Mouse (Mus musculus): ENCODE results near the gene Krtap8-1. TPM values are rescaled to one million over a fixed set of nuclear protein-coding genes. Genes with fewer than 3 reads are reported as not detected.

The Krtap8-1 gene
- polyA plus RNA-seq, 1 experiment from 2014 or later, result not detected

- Histone ChIP-seq H3K27me3 (replicated peaks; ENCODE audit: insufficient read depth, low read length) (no peaks in the 10 kb centered on the region), H3K27ac (ENCODE audit: low read length) (no peak overlapping the region), H3K4me2 (replicated peaks; ENCODE audit: low read depth, low read length) (no peak overlapping the region), H3K36me3 (ENCODE audit: insufficient read depth, low read length) (no peaks in the 10 kb centered on the region), H3K4me3 (ENCODE audit: low read depth, low read length) (no peak overlapping the region), H3K4me1 (ENCODE audit: insufficient read depth, low read depth, low read length) (no peaks in the 10 kb centered on the region), H3K9ac (replicated peaks; ENCODE audit: low read depth) (no peak overlapping the region), H3K9me3 (ENCODE audit: low read length) (no peaks in the 10 kb centered on the region)
- TF ChIP-seq EP300 (IDR thresholded peaks at IDR 0.05), result no peak
- TF ChIP-seq CTCF (IDR thresholded peaks at IDR 0.05), result no peak
- WGBS, result 76% methylated on average over 6 of the region's 6 CpGs
- no peak for DNase-seq (ENCODE audit: low spot score)
- ATAC-seq, result no peak
Measured at GRCm38 (mm10) chr16:89520091-89520490, 32.3 kb upstream of the Krtap8-1 start.

DNA sequence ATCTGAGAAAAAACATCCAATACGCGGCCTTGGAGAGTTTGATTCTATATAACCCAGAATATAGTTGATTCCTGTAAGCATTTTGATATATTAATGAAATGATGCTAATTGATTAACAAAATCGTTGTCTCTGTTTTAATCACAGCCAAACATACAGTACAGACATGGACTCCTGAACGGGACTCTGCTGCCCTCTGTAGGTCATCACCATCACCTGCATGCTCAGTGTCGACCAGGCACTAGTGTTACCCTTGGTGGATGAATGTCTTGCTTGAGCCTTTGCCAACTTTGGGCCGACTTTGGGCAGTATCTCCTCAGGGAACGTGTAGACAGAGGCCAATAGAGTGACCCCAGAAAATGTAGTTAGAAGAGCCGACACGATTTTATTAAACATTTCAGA is 29.9 kb upstream of the Krtap8-1 start:
- Histone ChIP-seq H3K27me3 (replicated peaks; ENCODE audit: insufficient read depth, low read length) (no peaks in the 10 kb centered on the region), H3K4me3 (ENCODE audit: low read depth, low read length) (no peak overlapping the region), H3K9me3 (ENCODE audit: low read length) (no peaks in the 10 kb centered on the region), H3K4me2 (replicated peaks; ENCODE audit: low read depth, low read length) (no peak overlapping the region), H3K36me3 (ENCODE audit: insufficient read depth, low read length) (no peaks in the 10 kb centered on the region), H3K27ac (ENCODE audit: low read length) (no peak overlapping the region), H3K4me1 (ENCODE audit: insufficient read depth, low read depth, low read length) (no peaks in the 10 kb centered on the region), H3K9ac (replicated peaks; ENCODE audit: low read depth) (no peak overlapping the region)
- no peak for DNase-seq (ENCODE audit: low spot score)
- no peak for ATAC-seq
- WGBS, result 44% methylated on average over 9 of the region's 9 CpGs
- TF ChIP-seq CTCF (IDR thresholded peaks at IDR 0.05) (peak; percentile 66), EP300 (IDR thresholded peaks at IDR 0.05) (no peak)

DNA sequence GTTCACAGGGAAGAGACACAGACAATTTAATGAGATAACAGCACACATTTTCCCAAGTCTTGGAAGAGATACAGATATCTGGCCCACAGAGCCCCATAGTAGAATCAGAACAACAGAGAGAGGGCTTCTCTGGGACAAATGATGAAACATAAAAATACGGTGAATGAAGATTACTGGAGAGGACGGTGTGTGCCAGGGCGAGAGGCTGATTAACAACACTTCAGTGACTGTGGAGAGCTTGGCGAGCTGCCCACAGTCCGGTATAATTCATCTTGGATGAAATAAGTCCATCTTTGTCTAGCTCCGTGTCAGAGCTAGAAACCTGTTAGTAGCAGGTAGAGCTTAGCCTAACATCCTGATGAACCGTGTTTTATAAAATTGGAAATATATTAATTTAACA is 25.7 kb upstream of the Krtap8-1 start:
- no peaks in the 10 kb centered on the region for H3K4me1 ChIP-seq (ENCODE audit: insufficient read depth, low read depth, low read length)
- H3K27ac ChIP-seq (ENCODE audit: low read length), result no peak overlapping the region
- no peaks in the 10 kb centered on the region for H3K36me3 ChIP-seq (ENCODE audit: insufficient read depth, low read length)
- 50% methylated on average over 7 of the region's 7 CpGs for WGBS
- H3K9me3 ChIP-seq (ENCODE audit: low read length), result no peaks in the 10 kb centered on the region
- no peak for TF ChIP-seq EP300 (IDR thresholded peaks at IDR 0.05)
- TF ChIP-seq CTCF (IDR thresholded peaks at IDR 0.05), result no peak
- ATAC-seq (no peak), DNase-seq (ENCODE audit: low spot score) (no peak)
- H3K9ac ChIP-seq (replicated peaks; ENCODE audit: low read depth), result no peak overlapping the region
- no peaks in the 10 kb centered on the region for H3K27me3 ChIP-seq (replicated peaks; ENCODE audit: insufficient read depth, low read length)
- no peak overlapping the region for H3K4me2 ChIP-seq (replicated peaks; ENCODE audit: low read depth, low read length)
- H3K4me3 ChIP-seq (ENCODE audit: low read depth, low read length), result no peak overlapping the region

DNA sequence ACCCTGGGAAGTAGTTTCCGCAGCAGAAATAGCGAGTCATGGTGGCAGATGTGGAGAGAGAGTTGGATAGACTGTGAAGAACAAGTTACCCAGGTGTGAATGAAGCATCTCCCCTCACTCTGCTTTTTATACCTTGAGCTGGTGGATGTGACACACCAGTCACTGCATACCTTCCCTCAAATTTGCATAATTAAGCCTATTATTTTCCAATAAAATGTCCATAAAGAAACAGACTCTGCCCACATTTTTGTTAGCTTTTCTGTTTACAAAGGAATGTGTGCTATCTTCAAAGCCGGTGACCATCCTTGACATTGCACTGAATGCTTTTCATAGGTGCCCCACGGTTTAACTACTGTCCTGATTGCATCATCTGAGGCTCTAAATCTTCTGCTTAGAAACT is 20.5 kb upstream of the Krtap8-1 start, which contains the start of gene Krtap7-1:
TSS of gene Krtap7-1 (minus strand) at position 101 of the 400 bp plus-strand sequence.
- no peak for ATAC-seq

DNA sequence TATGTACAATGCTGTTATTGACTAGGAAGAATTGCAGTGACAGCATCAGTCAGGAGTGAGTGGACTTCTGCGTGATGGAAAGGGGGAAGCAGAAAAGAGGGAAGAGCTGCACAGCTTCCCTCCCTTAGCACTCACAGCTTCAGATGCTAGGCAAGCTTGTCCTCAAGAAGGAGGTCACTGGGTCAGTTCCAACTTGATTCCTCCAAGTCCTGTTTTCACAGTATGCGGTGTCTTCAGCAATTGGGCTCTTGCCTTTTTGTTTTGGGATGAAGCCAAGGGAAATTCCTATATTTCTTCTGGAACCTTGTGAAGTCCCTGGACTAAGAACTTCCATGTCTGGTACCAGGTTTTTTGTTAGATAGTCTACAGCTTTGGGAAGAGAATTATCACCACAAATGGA is 15.8 kb upstream of the Krtap8-1 start:
- TF ChIP-seq CTCF (IDR thresholded peaks at IDR 0.05) (no peak), EP300 (IDR thresholded peaks at IDR 0.05) (no peak)
- DNase-seq (ENCODE audit: low spot score) (no peak), ATAC-seq (no peak)
- H3K9ac ChIP-seq (replicated peaks; ENCODE audit: low read depth), result no peak overlapping the region
- no peak overlapping the region for H3K27ac ChIP-seq (ENCODE audit: low read length)
- no peak overlapping the region for H3K4me3 ChIP-seq (ENCODE audit: low read depth, low read length)
- no peak overlapping the region for H3K4me2 ChIP-seq (replicated peaks; ENCODE audit: low read depth, low read length)
- no peaks in the 10 kb centered on the region for H3K36me3 ChIP-seq (ENCODE audit: insufficient read depth, low read length)
- no peaks in the 10 kb centered on the region for H3K9me3 ChIP-seq (ENCODE audit: low read length)
- no peaks in the 10 kb centered on the region for H3K4me1 ChIP-seq (ENCODE audit: insufficient read depth, low read depth, low read length)
- no peaks in the 10 kb centered on the region for H3K27me3 ChIP-seq (replicated peaks; ENCODE audit: insufficient read depth, low read length)
- WGBS, result 68% methylated on average over 2 of the region's 2 CpGs

More for the DNA sequence above, 20.5 kb upstream of the Krtap8-1 start, which contains the start of gene Krtap7-1:
- TF ChIP-seq EP300 (IDR thresholded peaks at IDR 0.05), result no peak
- no peak for TF ChIP-seq CTCF (IDR thresholded peaks at IDR 0.05)
- Histone ChIP-seq H3K27ac (ENCODE audit: low read length) (no peak within 1 kb of the TSS), H3K9me3 (ENCODE audit: low read length) (no peaks in the 10 kb centered on the region), H3K27me3 (replicated peaks; ENCODE audit: insufficient read depth, low read length) (no peaks in the 10 kb centered on the region), H3K36me3 (ENCODE audit: insufficient read depth, low read length) (no peaks in the 10 kb centered on the region), H3K4me2 (replicated peaks; ENCODE audit: low read depth, low read length) (no peak within 1 kb of the TSS), H3K4me3 (ENCODE audit: low read depth, low read length) (no peak within 1 kb of the TSS), H3K4me1 (ENCODE audit: insufficient read depth, low read depth, low read length) (no peaks in the 10 kb centered on the region), H3K9ac (replicated peaks; ENCODE audit: low read depth) (no peak within 1 kb of the TSS)
- DNase-seq (ENCODE audit: low spot score), result no peak
- WGBS, result 76% methylated on average over 4 of the region's 4 CpGs

- DNase-seq (ENCODE audit: low spot score) (no peak), ATAC-seq (no peak)
- no peak overlapping the region for H3K9ac ChIP-seq (replicated peaks; ENCODE audit: low read depth)
- 64% methylated on average over 5 of the region's 5 CpGs for WGBS
- no peak overlapping the region for H3K4me3 ChIP-seq (ENCODE audit: low read depth, low read length)
- no peaks in the 10 kb centered on the region for H3K36me3 ChIP-seq (ENCODE audit: insufficient read depth, low read length)
- H3K27ac ChIP-seq (ENCODE audit: low read length), result no peak overlapping the region
- no peaks in the 10 kb centered on the region for H3K9me3 ChIP-seq (ENCODE audit: low read length)
- H3K27me3 ChIP-seq (replicated peaks; ENCODE audit: insufficient read depth, low read length), result no peaks in the 10 kb centered on the region
- H3K4me2 ChIP-seq (replicated peaks; ENCODE audit: low read depth, low read length), result no peak overlapping the region
- no peaks in the 10 kb centered on the region for H3K4me1 ChIP-seq (ENCODE audit: insufficient read depth, low read depth, low read length)
- TF ChIP-seq EP300 (IDR thresholded peaks at IDR 0.05), result no peak
- TF ChIP-seq CTCF (IDR thresholded peaks at IDR 0.05), result no peak
Measured at GRCm38 (mm10) chr16:89501870-89502269, 14.1 kb upstream of the Krtap8-1 start.

DNA sequence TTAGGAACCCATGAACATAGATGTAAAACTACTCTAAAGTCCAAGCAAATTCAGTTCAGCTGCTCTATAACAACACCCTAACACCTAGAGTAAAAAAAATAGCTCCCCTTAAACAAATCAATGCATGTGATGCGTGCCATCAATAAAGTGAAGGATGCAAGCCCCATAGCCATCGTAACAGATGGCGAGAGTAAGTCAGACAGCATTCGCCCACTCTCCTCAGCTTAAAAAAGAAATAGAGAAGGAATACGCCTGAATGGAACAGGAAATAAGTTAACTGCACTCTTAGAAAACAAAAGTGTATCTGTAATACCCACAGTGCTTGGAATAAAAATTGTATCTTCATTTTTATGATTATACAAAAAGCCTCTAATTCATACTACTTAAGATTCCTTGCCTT is 9.2 kb upstream of the Krtap8-1 start:
- 89% methylated on average over 5 of the region's 5 CpGs for WGBS
- H3K36me3 ChIP-seq (ENCODE audit: insufficient read depth, low read length), result no peaks in the 10 kb centered on the region
- H3K4me2 ChIP-seq (replicated peaks; ENCODE audit: low read depth, low read length), result no peak overlapping the region
- H3K4me1 ChIP-seq (ENCODE audit: insufficient read depth, low read depth, low read length), result no peaks in the 10 kb centered on the region
- no peaks in the 10 kb centered on the region for H3K9me3 ChIP-seq (ENCODE audit: low read length)
- H3K27me3 ChIP-seq (replicated peaks; ENCODE audit: insufficient read depth, low read length), result no peaks in the 10 kb centered on the region
- no peak overlapping the region for H3K9ac ChIP-seq (replicated peaks; ENCODE audit: low read depth)
- DNase-seq (ENCODE audit: low spot score) (no peak), ATAC-seq (no peak)
- no peak for TF ChIP-seq EP300 (IDR thresholded peaks at IDR 0.05)
- no peak for TF ChIP-seq CTCF (IDR thresholded peaks at IDR 0.05)
- no peak overlapping the region for H3K4me3 ChIP-seq (ENCODE audit: low read depth, low read length)
- H3K27ac ChIP-seq (ENCODE audit: low read length), result no peak overlapping the region
